In the genomic region with DNA sequence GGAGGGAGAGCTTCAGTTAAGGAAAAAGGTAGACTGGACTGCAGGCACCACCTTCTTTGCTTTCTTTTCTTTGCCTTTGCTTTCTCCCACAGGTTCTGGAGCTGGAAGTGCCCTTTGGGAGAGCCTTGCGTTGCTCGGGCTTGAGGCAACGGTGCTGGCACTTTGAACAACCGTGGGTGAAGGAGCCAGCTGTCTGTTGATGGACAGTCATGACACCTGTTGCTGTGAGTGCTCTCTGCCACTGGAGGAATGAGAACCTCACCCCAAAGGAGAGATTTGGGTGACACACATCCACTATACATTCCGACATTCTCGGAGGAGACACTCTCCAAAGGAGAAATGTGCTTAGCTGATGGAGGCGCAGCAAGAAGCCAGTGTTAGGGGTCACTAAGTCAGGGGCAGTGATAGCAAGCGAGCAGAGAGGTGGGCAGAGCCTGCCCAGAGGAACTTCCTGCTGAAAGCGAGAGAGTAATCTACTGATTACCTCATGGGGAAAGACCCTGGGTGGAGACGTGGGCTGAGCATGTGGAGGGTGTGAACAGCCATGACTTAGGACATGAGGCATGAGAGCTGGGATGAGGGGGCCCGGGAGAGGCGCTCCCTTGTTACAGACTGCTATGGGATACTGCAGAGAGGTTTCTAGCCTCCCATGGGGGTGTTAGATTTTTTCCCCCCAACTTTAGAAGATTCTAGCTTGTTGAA, we compare ENCODE assay signal across 9 mouse cellular contexts. TPM values are rescaled to one million over a fixed set of nuclear protein-coding genes. Genes with fewer than 3 reads are reported as not detected.
DNase-seq lines count a peak whose midpoint lies in the region; ATAC-seq and TF ChIP-seq lines count a peak whose summit lies in the region.
"Had no signal": no experiment of that assay in that cellular context is flagged by ENCODE, and none has a peak within 500 bp of the region (broad histone marks: within the 10 kb centered on the region; RNA-seq: fewer than 3 reads in every experiment).

No protein-coding gene starts in this region.

- ATAC-seq in forebrain, embryonic 12.5 days (ENCODE audit: low FRiP score) = no peak
- no peak for ATAC-seq in forebrain, embryonic 16.5 days
- ATAC-seq in lung, postnatal 0 days = peak; percentile 53
- peak; percentile 52 for ATAC-seq in inflammation-experienced regulatory T-cells, adult 6 months
- peak; percentile 36; the same call in 1 of the 2 replicates for ATAC-seq in stomach, embryonic 16.5 days (ENCODE audit: insufficient read depth, low FRiP score)

- no peak overlapping the region for H3K9ac ChIP-seq in forebrain, embryonic 12.5 days
- H3K9ac ChIP-seq in forebrain, embryonic 16.5 days (replicated peaks; ENCODE audit: low read depth, low read length) = no peak overlapping the region
- H3K9ac ChIP-seq in lung, postnatal 0 days (replicated peaks; ENCODE audit: low read depth) = no peak overlapping the region
- 0 out of 2 replicates have a peak overlapping the region, but pooled peaks have one; percentile 11 for H3K9ac ChIP-seq in stomach, embryonic 16.5 days (ENCODE audit: low read length)
- H3K9ac ChIP-seq: midbrain, embryonic 12.5 days had no signal

- H3K27ac ChIP-seq in forebrain, embryonic 12.5 days = peak overlapping the region; percentile 13; the same call in 1 of the 2 replicates
- H3K27ac ChIP-seq in forebrain, embryonic 16.5 days (ENCODE audit: low read length) = no peak overlapping the region
- no peak overlapping the region for H3K27ac ChIP-seq in lung, postnatal 0 days (ENCODE audit: low read length)
- H3K27ac ChIP-seq in stomach, embryonic 16.5 days (ENCODE audit: low read length) = peak overlapping the region; percentile 48
- H3K27ac ChIP-seq: midbrain, embryonic 12.5 days had no signal

- H3K27me3 ChIP-seq in forebrain, embryonic 12.5 days = 0 out of 2 replicates have a peak, but pooled peaks cover 6% of the 10 kb centered on the region
- no peaks in the 10 kb centered on the region; the same call in 1 of the 2 replicates for H3K27me3 ChIP-seq in forebrain, embryonic 16.5 days (replicated peaks; ENCODE audit: control insufficient read depth, insufficient read depth, low read length)
- no peaks in the 10 kb centered on the region for H3K27me3 ChIP-seq in lung, postnatal 0 days (replicated peaks; ENCODE audit: insufficient read depth, low read length)
- H3K27me3 ChIP-seq in stomach, embryonic 16.5 days (ENCODE audit: control insufficient read depth, insufficient read depth, low read length) = no peaks in the 10 kb centered on the region
- H3K27me3 ChIP-seq: midbrain, embryonic 12.5 days had no signal

- TF ChIP-seq EP300 in lung, postnatal 0 days (IDR thresholded peaks at IDR 0.05) = no peak

- TF ChIP-seq CTCF in lung, postnatal 0 days (IDR thresholded peaks at IDR 0.05) = no peak

- H3K9me3 ChIP-seq in forebrain, embryonic 12.5 days = no peaks in the 10 kb centered on the region
- no peaks in the 10 kb centered on the region for H3K9me3 ChIP-seq in forebrain, embryonic 16.5 days (ENCODE audit: control insufficient read depth, low read length)
- no peaks in the 10 kb centered on the region for H3K9me3 ChIP-seq in lung, postnatal 0 days (ENCODE audit: low read length)
- no peaks in the 10 kb centered on the region for H3K9me3 ChIP-seq in stomach, embryonic 16.5 days (replicated peaks; ENCODE audit: control insufficient read depth, low read length)
- H3K9me3 ChIP-seq: midbrain, embryonic 12.5 days had no signal

- no peak overlapping the region for H3K4me3 ChIP-seq in forebrain, embryonic 12.5 days (replicated peaks)
- no peak overlapping the region for H3K4me3 ChIP-seq in forebrain, embryonic 16.5 days (replicated peaks; ENCODE audit: low read length)
- no peak overlapping the region for H3K4me3 ChIP-seq in lung, postnatal 0 days (ENCODE audit: low read depth, low read length)
- no peak overlapping the region for H3K4me3 ChIP-seq in stomach, embryonic 16.5 days (replicated peaks; ENCODE audit: low read length)
- H3K4me3 ChIP-seq: midbrain, embryonic 12.5 days had no signal

- no peaks in the 10 kb centered on the region for H3K36me3 ChIP-seq in forebrain, embryonic 12.5 days (replicated peaks)
- H3K36me3 ChIP-seq in forebrain, embryonic 16.5 days (ENCODE audit: control insufficient read depth, insufficient read depth) = no peaks in the 10 kb centered on the region
- H3K36me3 ChIP-seq in lung, postnatal 0 days (ENCODE audit: insufficient read depth, low read length) = no peaks in the 10 kb centered on the region
- H3K36me3 ChIP-seq in stomach, embryonic 16.5 days (ENCODE audit: control insufficient read depth, insufficient read depth, low read length) = no peaks in the 10 kb centered on the region
- H3K36me3 ChIP-seq: midbrain, embryonic 12.5 days had no signal

- WGBS in forebrain, embryonic 12.5 days = 79% methylated on average over 12 of the region's 12 CpGs
- WGBS in forebrain, embryonic 16.5 days = 81% methylated on average over 12 of the region's 12 CpGs
- WGBS in lung, postnatal 0 days = 38% methylated on average over 12 of the region's 12 CpGs
- 47% methylated on average over 12 of the region's 12 CpGs for WGBS in stomach, embryonic 16.5 days

- no peak overlapping the region for H3K4me2 ChIP-seq in forebrain, embryonic 12.5 days
- no peak overlapping the region for H3K4me2 ChIP-seq in forebrain, embryonic 16.5 days (ENCODE audit: low read length)
- H3K4me2 ChIP-seq in lung, postnatal 0 days (replicated peaks; ENCODE audit: low read depth, low read length) = no peak overlapping the region
- H3K4me2 ChIP-seq in stomach, embryonic 16.5 days (ENCODE audit: low read depth, low read length) = no peak overlapping the region
- H3K4me2 ChIP-seq: midbrain, embryonic 12.5 days had no signal

- peak; percentile 42 for DNase-seq in lung, postnatal 0 days (ENCODE audit: low spot score)
- no peak for DNase-seq in lung, adult 18-20 months
- no peak for DNase-seq in B cell, adult 2 months
- no peak for DNase-seq in lung, postnatal 4 days

- peaks cover 38% of the 10 kb centered on the region for H3K4me1 ChIP-seq in forebrain, embryonic 12.5 days
- H3K4me1 ChIP-seq in forebrain, embryonic 16.5 days (replicated peaks; ENCODE audit: control insufficient read depth, insufficient read depth, low read length) = peaks cover 20% of the 10 kb centered on the region
- peaks cover 6% of the 10 kb centered on the region; the same call in 1 of the 2 replicates for H3K4me1 ChIP-seq in lung, postnatal 0 days (ENCODE audit: insufficient read depth, low read depth, low read length)
- peaks cover 39% of the 10 kb centered on the region for H3K4me1 ChIP-seq in stomach, embryonic 16.5 days (ENCODE audit: control insufficient read depth, insufficient read depth, low read length)

RNA-seq across cellular contexts. Expression of a gene that starts 41.6 kb away (rescaled TPM):
- polyA plus RNA-seq in forebrain, embryonic 12.5 days (2016; fragmentation: Nextera tagmentation; extraction: Ambion mirVana) = 198 and 214 TPM in 2 replicates
- 163 and 167 TPM in 2 replicates for polyA plus RNA-seq in forebrain, embryonic 16.5 days (2015; fragmentation: Nextera tagmentation; extraction: Ambion mirVana)
- 40.2 and 49.8 TPM in 2 replicates for polyA plus RNA-seq in lung, postnatal 0 days (2015; fragmentation: Nextera tagmentation; extraction: Ambion mirVana)
- 10 to 100 TPM; 36.1 to 45.6 (median 43.4) TPM for polyA plus RNA-seq in inflammation-experienced regulatory T-cells, adult 6 months (2017; shearing (Covaris generic))
- polyA plus RNA-seq in stomach, embryonic 16.5 days (2015; fragmentation: Nextera tagmentation; extraction: Ambion mirVana) = 48.4 and 52.8 TPM in 2 replicates

Comparison
In these comparisons a context has a peak if more than half of its experiments do, and no peak if none do; other contexts are left out.
1. H3K27ac ChIP-seq: peak in forebrain, embryonic 12.5 days (single experiment) and stomach, embryonic 16.5 days (single experiment); none in forebrain, embryonic 16.5 days (single experiment) and lung, postnatal 0 days (single experiment).
2. ATAC-seq: peak in lung, postnatal 0 days (single experiment), inflammation-experienced regulatory T-cells, adult 6 months (single experiment) and stomach, embryonic 16.5 days (single experiment); none in forebrain, embryonic 12.5 days (single experiment) and forebrain, embryonic 16.5 days (single experiment).